Mouse (Mus musculus) kidney, embryonic 16.5 days (tissue): Measurements from ENCODE around the gene Osbpl10. TPM values are rescaled to one million over a fixed set of nuclear protein-coding genes. Genes with fewer than 3 reads are reported as not detected.
A peak's percentile ranks its signal among the peaks of the same experiment; 100 is the strongest.

ENCODE experiments used
- ATAC-seq: fragments of 200-750 bp; cut with Nextera tagmentation; 2 replicates; pipeline ENCODE4 v1.8.0; 2017; ENCODE audit warnings: moderate TSS enrichment; ENCODE audit not compliant: low FRiP score, low TSS enrichment
- H3K27ac ChIP-seq: fragments of 300-500 bp; sonication (generic); 2 replicates; pipeline ENCODE4 v1.5.1; 2014; ENCODE audit warnings: low read length
- H3K27me3 ChIP-seq: fragments of 300-500 bp; sonication (generic); 2 replicates; pipeline ENCODE4 v1.6.1; 2014; ENCODE audit warnings: low read length, control low read depth, mixed read lengths; ENCODE audit not compliant: insufficient read depth
- H3K36me3 ChIP-seq: fragments of 300-500 bp; sonication (generic); 2 replicates; pipeline ENCODE4 v1.6.1; 2014; ENCODE audit warnings: low read length, control low read depth, mixed read lengths; ENCODE audit not compliant: insufficient read depth
- H3K4me1 ChIP-seq: fragments of 300-500 bp; sonication (generic); 2 replicates; pipeline ENCODE4 v1.6.1; 2014; ENCODE audit warnings: low read length, control low read depth, mixed read lengths; ENCODE audit not compliant: insufficient read depth
- H3K4me2 ChIP-seq: fragments of 300-500 bp; sonication (generic); replicated peaks from 2 replicates; pipeline ENCODE4 v1.6.1; 2014; ENCODE audit warnings: low read depth, low read length
- H3K4me3 ChIP-seq: fragments of 300-500 bp; sonication (generic); 2 replicates; pipeline ENCODE4 v1.5.1; 2014; ENCODE audit warnings: mild to moderate bottlenecking, low read length
- H3K9ac ChIP-seq: fragments of 300-500 bp; sonication (generic); replicated peaks from 2 replicates; pipeline ENCODE4 v1.6.1; 2014; ENCODE audit warnings: low read length
- H3K9me3 ChIP-seq: fragments of 300-500 bp; sonication (generic); 2 replicates; pipeline ENCODE4 v1.6.1; 2016; ENCODE audit warnings: low read length, control low read depth
- WGBS: fragments of 180-500 bp; shearing (Covaris S2); extraction: QIAGEN DNeasy Blood & Tissue Kit; methylation state at CpG from one replicate; pipeline ENCODE4 v1.1.7; 2014; 5-methylcytosine and 5-hydroxymethylcytosine counted together
- polyA plus RNA-seq: library from polyadenylated mRNA; unstranded; fragments of >200 nt; fragmentation: Nextera tagmentation; extraction: Ambion mirVana; gene quantifications from 2 replicates; pipeline ENCODE4 v1.2.1, GENCODE M21; 2015

Osbpl10 gene
- polyA plus RNA-seq, 1 experiment from 2014 or later: 2.8 TPM

- Histone ChIP-seq H3K9me3 (no peaks in the 10 kb centered on the region), H3K4me2 (no peak overlapping the region), H3K36me3 (no peaks in the 10 kb centered on the region), H3K27me3 (no peaks in the 10 kb centered on the region), H3K4me3 (no peak overlapping the region), H3K27ac (no peak overlapping the region), H3K4me1 (peaks cover 12% of the 10 kb centered on the region), H3K9ac (no peak overlapping the region)
- 82% methylated on average over 9 of the region's 9 CpGs for WGBS
- no peak for ATAC-seq
Observed at GRCm38 (mm10) chr9:115038686-115039085, 60.3 kb downstream of the Osbpl10 start.

GRCm38 (mm10) chr9:115039245-115039644, 60.9 kb downstream of the Osbpl10 start:
- ATAC-seq: no peak
- Histone ChIP-seq H3K27ac (no peak overlapping the region), H3K36me3 (no peaks in the 10 kb centered on the region), H3K9me3 (no peaks in the 10 kb centered on the region), H3K4me2 (no peak overlapping the region), H3K4me3 (no peak overlapping the region), H3K9ac (no peak overlapping the region), H3K4me1 (peaks cover 15% of the 10 kb centered on the region), H3K27me3 (no peaks in the 10 kb centered on the region)
- 64% methylated on average over 7 of the region's 7 CpGs for WGBS

GRCm38 (mm10) chr9:115042571-115042970, 64.2 kb downstream of the Osbpl10 start:
- ATAC-seq: no peak
- Histone ChIP-seq H3K36me3 (no peaks in the 10 kb centered on the region), H3K27ac (no peak overlapping the region), H3K27me3 (no peaks in the 10 kb centered on the region), H3K4me2 (no peak overlapping the region), H3K4me1 (peaks cover 31% of the 10 kb centered on the region), H3K9ac (no peak overlapping the region), H3K4me3 (no peak overlapping the region), H3K9me3 (no peaks in the 10 kb centered on the region)
- WGBS: 81% methylated on average over 6 of the region's 6 CpGs

GRCm38 (mm10) chr9:115042971-115043706, 64.8 kb downstream of the Osbpl10 start:
- H3K4me2 ChIP-seq: no peak overlapping the region
- no peaks in the 10 kb centered on the region for H3K36me3 ChIP-seq
- 83% methylated on average over 13 of the region's 13 CpGs for WGBS
- H3K27ac ChIP-seq: no peak overlapping the region
- no peak overlapping the region for H3K9ac ChIP-seq
- ATAC-seq: no peak
- H3K4me1 ChIP-seq: peaks cover 30% of the 10 kb centered on the region
- no peaks in the 10 kb centered on the region for H3K9me3 ChIP-seq
- H3K4me3 ChIP-seq: no peak overlapping the region
- H3K27me3 ChIP-seq: no peaks in the 10 kb centered on the region

- H3K36me3 ChIP-seq: no peaks in the 10 kb centered on the region
- peaks cover 22% of the 10 kb centered on the region for H3K4me1 ChIP-seq
- H3K4me3 ChIP-seq: no peak overlapping the region
- 59% methylated on average over 8 of the region's 8 CpGs for WGBS
- H3K27me3 ChIP-seq: no peaks in the 10 kb centered on the region
- H3K9ac ChIP-seq: no peak overlapping the region
- H3K4me2 ChIP-seq: no peak overlapping the region
- ATAC-seq: no peak
- peak overlapping the region; percentile 2; the same call in 1 of the 2 replicates for H3K27ac ChIP-seq
- no peaks in the 10 kb centered on the region for H3K9me3 ChIP-seq
Observed at GRCm38 (mm10) chr9:115043881-115044770, 65.8 kb downstream of the Osbpl10 start.

- H3K4me2 ChIP-seq: no peak overlapping the region
- H3K4me3 ChIP-seq: no peak overlapping the region
- H3K4me1 ChIP-seq: peaks cover 19% of the 10 kb centered on the region
- H3K36me3 ChIP-seq: no peaks in the 10 kb centered on the region
- H3K9ac ChIP-seq: no peak overlapping the region; the same call in 1 of the 2 replicates
- ATAC-seq: 0 out of 2 replicates have a peak, but pooled peaks have one; percentile 31
- peak overlapping the region; percentile 2 for H3K27ac ChIP-seq
- 51% methylated on average over 15 of the region's 16 CpGs for WGBS
- no peaks in the 10 kb centered on the region for H3K9me3 ChIP-seq
- no peaks in the 10 kb centered on the region for H3K27me3 ChIP-seq
Observed at GRCm38 (mm10) chr9:115045087-115045800, 66.9 kb downstream of the Osbpl10 start.

- Histone ChIP-seq H3K4me2 (no peak overlapping the region), H3K4me3 (no peak overlapping the region), H3K9me3 (no peaks in the 10 kb centered on the region), H3K27me3 (no peaks in the 10 kb centered on the region), H3K9ac (no peak overlapping the region), H3K27ac (0 out of 2 replicates have a peak overlapping the region, but pooled peaks have one; percentile 16), H3K36me3 (no peaks in the 10 kb centered on the region), H3K4me1 (peaks cover 24% of the 10 kb centered on the region)
- ATAC-seq: no peak
- WGBS: 77% methylated on average over 8 of the region's 8 CpGs
Observed at GRCm38 (mm10) chr9:115046701-115047100, 68.3 kb downstream of the Osbpl10 start.

GRCm38 (mm10) chr9:115048340-115048739, 70.0 kb downstream of the Osbpl10 start:
- WGBS: 55% methylated on average over 10 of the region's 10 CpGs

GRCm38 (mm10) chr9:115048861-115049260, 70.5 kb downstream of the Osbpl10 start:
- H3K4me1 ChIP-seq: peaks cover 24% of the 10 kb centered on the region
- H3K27me3 ChIP-seq: no peaks in the 10 kb centered on the region
- H3K36me3 ChIP-seq: no peaks in the 10 kb centered on the region
- ATAC-seq: peak; percentile 18; the same call in 1 of the 2 replicates
- H3K27ac ChIP-seq: peak overlapping the region; percentile 16; the same call in 1 of the 2 replicates
- WGBS: 69% methylated on average over 7 of the region's 7 CpGs
- H3K4me3 ChIP-seq: no peak overlapping the region
- H3K9ac ChIP-seq: no peak overlapping the region
- no peak overlapping the region for H3K4me2 ChIP-seq
- H3K9me3 ChIP-seq: no peaks in the 10 kb centered on the region

More at GRCm38 (mm10) chr9:115048340-115048739, 70.0 kb downstream of the Osbpl10 start:
- Histone ChIP-seq H3K9ac (no peak overlapping the region), H3K36me3 (no peaks in the 10 kb centered on the region), H3K27me3 (no peaks in the 10 kb centered on the region), H3K4me1 (peaks cover 24% of the 10 kb centered on the region), H3K9me3 (no peaks in the 10 kb centered on the region), H3K27ac (peak overlapping the region; percentile 3; the same call in 1 of the 2 replicates), H3K4me2 (no peak overlapping the region), H3K4me3 (no peak overlapping the region)
- ATAC-seq: peak; percentile 50; the same call in 1 of the 2 replicates
